Mouse (Mus musculus): ENCODE measurements around the gene Arhgap15. TPM values are rescaled to one million over a fixed set of nuclear protein-coding genes. Genes with fewer than 3 reads are reported as not detected.

Arhgap15 gene
- polyA plus RNA-seq, 1 experiment, result 4.8 TPM

DNA sequence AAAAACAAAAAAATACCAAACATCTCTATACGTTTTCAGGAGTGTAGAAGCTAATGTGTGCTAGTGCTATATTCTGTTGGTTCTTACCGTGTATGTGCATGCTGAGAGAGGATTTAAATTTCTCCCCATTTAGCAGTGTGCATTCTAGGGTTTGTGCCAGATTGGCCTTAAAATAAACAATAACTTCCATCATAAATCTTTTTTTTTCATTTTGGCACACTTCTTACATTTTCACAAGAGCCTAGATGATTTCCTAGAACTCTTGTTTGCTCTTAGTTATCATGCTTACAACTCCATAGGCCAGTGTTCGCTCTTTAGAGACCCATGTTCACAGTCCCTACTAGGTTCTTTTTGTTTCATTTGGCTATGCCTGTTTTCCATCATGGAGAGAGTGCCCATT is 362.7 kb downstream of the Arhgap15 start:
- Histone ChIP-seq H3K4me3 (ENCODE audit: extremely low read depth, insufficient read depth, insufficient read length) (no peak overlapping the region), H3K27ac (ENCODE audit: insufficient read depth, low read length) (no peak overlapping the region), H3K4me1 (ENCODE audit: control insufficient read depth, insufficient read depth, insufficient read length) (no peaks in the 10 kb centered on the region), H3K36me3 (ENCODE audit: control insufficient read depth, insufficient read depth, low read length) (peaks cover 1% of the 10 kb centered on the region), H3K27me3 (ENCODE audit: control insufficient read depth, insufficient read depth, low read length) (no peaks in the 10 kb centered on the region)
- 86% methylated on average over 3 of the region's 3 CpGs for WGBS
- no peak for DNase-seq (ENCODE audit: low read depth in 1 of 2, low spot score in 2 of 2)
- no peak for TF ChIP-seq CTCF (IDR thresholded peaks at IDR 0.05; ENCODE audit: extremely low read depth, insufficient read depth, insufficient read length, insufficient replicate concordance)
- TF ChIP-seq POLR2A (IDR thresholded peaks at IDR 0.05; ENCODE audit: low read depth, low read length), result no peak

- DNase-seq (ENCODE audit: low read depth in 1 of 2, low spot score in 2 of 2), result no peak
- Histone ChIP-seq H3K27ac (ENCODE audit: insufficient read depth, low read length) (0 out of 2 replicates have a peak overlapping the region, but pooled peaks have one; percentile 15), H3K27me3 (ENCODE audit: control insufficient read depth, insufficient read depth, low read length) (no peaks in the 10 kb centered on the region), H3K36me3 (ENCODE audit: control insufficient read depth, insufficient read depth, low read length) (peaks cover 2% of the 10 kb centered on the region; the same call in 1 of the 2 replicates), H3K4me1 (ENCODE audit: control insufficient read depth, insufficient read depth, insufficient read length) (no peaks in the 10 kb centered on the region), H3K4me3 (ENCODE audit: extremely low read depth, insufficient read depth, insufficient read length) (no peak overlapping the region)
- WGBS, result 90% methylated on average over 9 of the region's 9 CpGs
- TF ChIP-seq CTCF (IDR thresholded peaks at IDR 0.05; ENCODE audit: extremely low read depth, insufficient read depth, insufficient read length, insufficient replicate concordance) (no peak), POLR2A (IDR thresholded peaks at IDR 0.05; ENCODE audit: low read depth, low read length) (no peak)
Observed at GRCm38 (mm10) chr2:44112990-44113798, 364.6 kb downstream of the Arhgap15 start.

DNA sequence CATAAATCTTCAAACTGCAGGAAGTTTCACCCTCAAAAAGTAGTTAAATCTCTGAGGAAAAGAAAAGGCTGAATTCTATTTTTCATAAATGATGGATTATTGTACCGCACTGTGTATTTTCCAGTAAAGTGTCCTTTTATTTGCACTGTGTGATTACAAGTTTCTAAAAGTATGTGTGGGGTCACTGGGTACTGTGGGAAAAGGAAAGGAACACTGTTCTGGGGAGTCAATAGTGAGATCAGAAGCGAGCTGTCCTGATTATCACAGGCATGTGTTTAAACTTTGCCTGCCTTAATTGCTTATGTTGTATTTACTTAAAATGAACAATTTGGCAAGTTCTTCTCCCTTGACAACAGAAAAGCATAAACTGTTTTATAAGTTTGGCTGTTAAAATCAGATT is 365.7 kb downstream of the Arhgap15 start:
- no peak for DNase-seq (ENCODE audit: low read depth in 1 of 2, low spot score in 2 of 2)
- H3K36me3 ChIP-seq (ENCODE audit: control insufficient read depth, insufficient read depth, low read length), result peaks cover 4% of the 10 kb centered on the region; the same call in 1 of the 2 replicates
- no peak for TF ChIP-seq CTCF (IDR thresholded peaks at IDR 0.05; ENCODE audit: extremely low read depth, insufficient read depth, insufficient read length, insufficient replicate concordance)
- TF ChIP-seq POLR2A (IDR thresholded peaks at IDR 0.05; ENCODE audit: low read depth, low read length), result no peak
- 91% methylated on average over 2 of the region's 2 CpGs for WGBS
- no peak overlapping the region for H3K27ac ChIP-seq (ENCODE audit: insufficient read depth, low read length)
- no peaks in the 10 kb centered on the region for H3K27me3 ChIP-seq (ENCODE audit: control insufficient read depth, insufficient read depth, low read length)
- no peaks in the 10 kb centered on the region for H3K4me1 ChIP-seq (ENCODE audit: control insufficient read depth, insufficient read depth, insufficient read length)
- H3K4me3 ChIP-seq (ENCODE audit: extremely low read depth, insufficient read depth, insufficient read length), result no peak overlapping the region

DNA sequence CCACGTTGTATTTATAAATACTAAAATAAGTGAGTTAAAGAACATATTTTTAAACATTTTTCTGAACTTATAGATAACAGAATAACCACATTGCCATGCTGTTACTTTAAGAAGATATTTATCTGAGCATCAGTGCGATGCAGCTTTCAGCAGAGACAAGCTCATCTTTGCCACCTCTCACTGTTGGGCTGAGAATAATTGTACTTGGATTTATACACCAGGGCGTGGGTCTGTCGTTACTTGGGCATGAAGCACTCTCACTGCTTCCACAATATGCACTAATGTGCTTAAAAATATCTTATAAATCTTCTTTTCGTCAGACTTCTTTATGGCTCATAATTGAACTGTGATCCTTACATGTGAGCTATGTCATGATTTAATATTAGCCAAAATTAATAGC is 372.5 kb downstream of the Arhgap15 start:
- no peak overlapping the region for H3K4me3 ChIP-seq (ENCODE audit: extremely low read depth, insufficient read depth, insufficient read length)
- H3K36me3 ChIP-seq (ENCODE audit: control insufficient read depth, insufficient read depth, low read length), result peaks cover 4% of the 10 kb centered on the region; the same call in 1 of the 2 replicates
- 91% methylated on average over 5 of the region's 5 CpGs for WGBS
- TF ChIP-seq POLR2A (IDR thresholded peaks at IDR 0.05; ENCODE audit: low read depth, low read length) (no peak), CTCF (IDR thresholded peaks at IDR 0.05; ENCODE audit: extremely low read depth, insufficient read depth, insufficient read length, insufficient replicate concordance) (no peak)
- H3K27ac ChIP-seq (ENCODE audit: insufficient read depth, low read length), result no peak overlapping the region
- no peaks in the 10 kb centered on the region for H3K4me1 ChIP-seq (ENCODE audit: control insufficient read depth, insufficient read depth, insufficient read length)
- no peak for DNase-seq (ENCODE audit: low read depth in 1 of 2, low spot score in 2 of 2)
- no peaks in the 10 kb centered on the region for H3K27me3 ChIP-seq (ENCODE audit: control insufficient read depth, insufficient read depth, low read length)

DNA sequence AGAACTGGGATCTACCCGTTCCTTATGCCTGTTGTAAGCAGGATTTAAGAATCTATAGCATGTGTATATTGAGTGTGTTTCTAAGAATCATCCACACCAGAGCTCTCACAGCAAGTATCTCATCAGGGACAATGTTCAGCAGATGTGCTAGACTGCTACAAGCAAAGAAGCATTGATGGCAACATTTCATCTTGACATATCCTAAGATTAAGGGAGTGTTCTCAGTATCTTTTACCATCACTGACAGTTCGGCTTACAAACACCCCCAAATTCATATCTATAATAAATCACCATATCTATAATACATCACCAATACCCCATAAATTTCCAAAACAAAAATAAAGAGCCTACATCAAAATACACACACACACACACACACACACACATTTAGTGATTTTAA is 374.6 kb downstream of the Arhgap15 start:
- 90% methylated on average over 2 of the region's 2 CpGs for WGBS
- DNase-seq (ENCODE audit: low read depth in 1 of 2, low spot score in 2 of 2), result no peak
- TF ChIP-seq CTCF (IDR thresholded peaks at IDR 0.05; ENCODE audit: extremely low read depth, insufficient read depth, insufficient read length, insufficient replicate concordance) (no peak), POLR2A (IDR thresholded peaks at IDR 0.05; ENCODE audit: low read depth, low read length) (no peak)

DNA sequence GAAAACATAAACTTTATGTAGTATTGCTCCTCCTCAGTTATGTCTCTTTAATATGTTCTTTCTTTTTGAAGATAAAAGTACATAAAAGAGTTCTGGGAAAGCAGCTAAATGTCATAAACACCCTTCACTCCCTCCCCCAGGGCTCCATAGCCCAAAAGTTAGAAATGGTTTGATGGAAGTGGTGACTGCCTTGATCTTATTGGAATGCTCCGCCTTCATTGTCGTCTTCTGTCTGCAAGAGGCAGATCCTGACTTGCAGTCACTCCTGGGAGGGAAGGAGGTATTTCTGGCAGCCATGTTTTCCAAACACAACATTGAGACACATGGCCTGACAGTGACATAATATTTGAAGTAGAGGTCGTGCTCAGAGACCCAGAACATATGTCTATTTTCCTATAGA is 375.5 kb downstream of the Arhgap15 start:
- no peak for DNase-seq (ENCODE audit: low read depth in 1 of 2, low spot score in 2 of 2)
- Histone ChIP-seq H3K27me3 (ENCODE audit: control insufficient read depth, insufficient read depth, low read length) (no peaks in the 10 kb centered on the region), H3K27ac (ENCODE audit: insufficient read depth, low read length) (no peak overlapping the region), H3K4me1 (ENCODE audit: control insufficient read depth, insufficient read depth, insufficient read length) (no peaks in the 10 kb centered on the region), H3K4me3 (ENCODE audit: extremely low read depth, insufficient read depth, insufficient read length) (no peak overlapping the region), H3K36me3 (ENCODE audit: control insufficient read depth, insufficient read depth, low read length) (no peaks in the 10 kb centered on the region; the same call in 1 of the 2 replicates)
- WGBS, result 95% methylated on average over 3 of the region's 3 CpGs
- TF ChIP-seq CTCF (IDR thresholded peaks at IDR 0.05; ENCODE audit: extremely low read depth, insufficient read depth, insufficient read length, insufficient replicate concordance), result no peak
- no peak for TF ChIP-seq POLR2A (IDR thresholded peaks at IDR 0.05; ENCODE audit: low read depth, low read length)

More for the DNA sequence above, 374.6 kb downstream of the Arhgap15 start:
- Histone ChIP-seq H3K27ac (ENCODE audit: insufficient read depth, low read length) (no peak overlapping the region), H3K27me3 (ENCODE audit: control insufficient read depth, insufficient read depth, low read length) (no peaks in the 10 kb centered on the region), H3K36me3 (ENCODE audit: control insufficient read depth, insufficient read depth, low read length) (peaks cover 2% of the 10 kb centered on the region; the same call in 1 of the 2 replicates), H3K4me3 (ENCODE audit: extremely low read depth, insufficient read depth, insufficient read length) (no peak overlapping the region), H3K4me1 (ENCODE audit: control insufficient read depth, insufficient read depth, insufficient read length) (no peaks in the 10 kb centered on the region)

DNA sequence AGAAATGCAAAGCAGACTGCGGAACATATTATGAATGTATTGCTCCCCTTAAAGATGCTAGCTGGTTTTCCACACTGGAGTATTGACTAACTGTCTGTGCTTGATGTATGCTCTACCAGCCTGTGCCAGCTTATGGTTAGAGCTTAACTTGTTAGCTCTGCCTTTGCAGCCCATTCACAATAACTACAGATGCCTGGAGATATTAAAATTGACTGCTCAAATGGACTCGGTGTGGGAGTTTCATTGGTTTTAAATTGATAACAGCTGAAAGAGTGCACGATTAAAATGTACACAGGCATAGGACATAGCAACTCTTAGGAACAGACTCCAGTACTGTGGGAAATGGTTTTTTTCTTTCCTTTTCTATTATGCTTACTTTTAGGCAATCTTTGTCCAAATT is 376.1 kb downstream of the Arhgap15 start:
- no peak for DNase-seq (ENCODE audit: low read depth in 1 of 2, low spot score in 2 of 2)
- no peak overlapping the region for H3K27ac ChIP-seq (ENCODE audit: insufficient read depth, low read length)
- no peaks in the 10 kb centered on the region for H3K27me3 ChIP-seq (ENCODE audit: control insufficient read depth, insufficient read depth, low read length)
- WGBS, result 85% methylated on average over 3 of the region's 3 CpGs
- TF ChIP-seq CTCF (IDR thresholded peaks at IDR 0.05; ENCODE audit: extremely low read depth, insufficient read depth, insufficient read length, insufficient replicate concordance) (no peak), POLR2A (IDR thresholded peaks at IDR 0.05; ENCODE audit: low read depth, low read length) (no peak)
- no peak overlapping the region for H3K4me3 ChIP-seq (ENCODE audit: extremely low read depth, insufficient read depth, insufficient read length)
- no peaks in the 10 kb centered on the region; the same call in 1 of the 2 replicates for H3K36me3 ChIP-seq (ENCODE audit: control insufficient read depth, insufficient read depth, low read length)
- no peaks in the 10 kb centered on the region for H3K4me1 ChIP-seq (ENCODE audit: control insufficient read depth, insufficient read depth, insufficient read length)
